Mouse (Mus musculus): ENCODE measurements around the gene Cdh1.
"Not testable (repeated sequence)": the region's sequence is repeated elsewhere in the genome, so short reads cannot be mapped to it uniquely, and the experiment has no call there.

Gene Cdh1

DNA sequence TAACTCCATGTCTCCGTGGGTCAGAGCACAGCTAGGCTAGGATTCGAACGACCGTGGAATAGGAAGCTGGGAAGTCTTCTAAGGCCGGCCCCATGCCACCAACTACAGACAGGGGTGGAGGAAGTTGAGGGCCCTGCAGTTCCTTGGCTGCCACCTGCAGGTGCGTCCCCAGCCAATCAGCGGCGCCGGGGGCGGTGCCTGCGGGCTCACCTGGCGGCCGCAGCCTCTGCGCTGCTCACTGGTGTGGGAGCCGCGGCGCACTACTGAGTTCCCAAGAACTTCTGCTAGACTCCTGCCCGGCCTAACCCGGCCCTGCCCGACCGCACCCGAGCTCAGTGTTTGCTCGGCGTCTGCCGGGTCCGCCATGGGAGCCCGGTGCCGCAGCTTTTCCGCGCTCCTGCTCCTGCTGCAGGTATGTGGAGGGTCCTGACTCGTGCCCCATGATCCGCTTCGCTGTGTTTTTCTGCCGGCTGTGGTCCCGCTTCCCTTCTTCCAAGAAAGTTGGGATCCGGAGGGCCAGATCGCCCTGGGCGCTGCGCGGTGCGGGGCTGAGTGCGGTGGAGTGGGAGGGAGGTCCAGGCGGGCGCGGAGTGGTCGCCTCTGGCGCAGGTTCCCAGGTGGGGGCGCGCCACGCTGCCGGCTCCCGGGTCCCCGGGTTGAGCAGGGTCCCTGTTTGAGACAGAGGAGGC lies at the start of gene Cdh1:
Gene Cdh1, plus strand, starts transcription at position 221 of the 689 bp plus-strand sequence.
- DNase-seq (ENCODE audit: low spot score): peak; percentile 56

DNA sequence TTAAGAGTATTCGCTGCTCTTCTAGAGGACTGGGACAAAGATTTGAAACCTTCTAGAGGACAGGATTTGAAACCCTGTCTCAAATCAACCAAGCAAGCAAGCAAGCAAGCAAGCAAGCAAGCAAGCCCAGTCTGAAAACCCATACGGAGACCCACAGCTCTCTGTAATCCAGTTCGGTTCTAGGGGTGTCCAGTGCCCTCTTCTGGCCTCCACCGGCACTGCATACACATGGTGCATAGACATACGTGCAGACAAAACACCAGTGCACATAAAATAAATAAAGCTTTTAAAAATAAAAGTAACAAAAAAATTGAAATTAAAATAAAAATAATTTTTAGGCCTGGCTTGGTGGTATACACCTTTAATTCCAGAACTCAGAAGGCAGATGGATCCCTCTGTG lies 49.1 kb upstream of the Cdh1 start:
- no peak for DNase-seq (ENCODE audit: low spot score)

DNA sequence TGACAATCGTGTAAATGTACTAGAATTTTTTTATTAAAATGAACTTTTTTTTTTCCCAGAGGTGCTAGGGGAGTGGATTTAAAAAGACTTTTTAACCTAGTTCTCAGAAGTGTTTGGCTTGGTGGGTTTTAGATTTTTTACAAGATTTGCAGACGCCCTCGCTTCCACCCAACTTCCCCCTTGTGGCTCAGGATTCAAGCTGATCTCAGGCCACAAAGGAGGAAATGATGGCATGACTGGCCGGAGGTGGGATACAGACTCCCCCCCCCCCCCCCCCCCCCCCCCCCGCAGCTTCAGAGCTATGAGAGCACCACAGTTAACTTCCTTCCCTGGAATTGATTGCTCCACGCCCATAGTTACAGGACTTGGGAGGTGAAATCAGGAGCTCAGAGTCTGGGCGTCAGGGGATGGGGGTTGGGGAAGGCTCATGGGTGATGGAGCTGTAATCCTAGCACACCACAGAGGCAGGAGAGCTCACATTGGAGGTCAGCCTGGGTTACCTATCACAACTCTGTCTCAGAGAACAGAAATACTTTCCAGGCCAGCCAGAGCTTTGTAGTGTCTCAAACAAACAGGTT lies 47.0 kb upstream of the Cdh1 start:
- DNase-seq (ENCODE audit: low spot score): no peak

DNA sequence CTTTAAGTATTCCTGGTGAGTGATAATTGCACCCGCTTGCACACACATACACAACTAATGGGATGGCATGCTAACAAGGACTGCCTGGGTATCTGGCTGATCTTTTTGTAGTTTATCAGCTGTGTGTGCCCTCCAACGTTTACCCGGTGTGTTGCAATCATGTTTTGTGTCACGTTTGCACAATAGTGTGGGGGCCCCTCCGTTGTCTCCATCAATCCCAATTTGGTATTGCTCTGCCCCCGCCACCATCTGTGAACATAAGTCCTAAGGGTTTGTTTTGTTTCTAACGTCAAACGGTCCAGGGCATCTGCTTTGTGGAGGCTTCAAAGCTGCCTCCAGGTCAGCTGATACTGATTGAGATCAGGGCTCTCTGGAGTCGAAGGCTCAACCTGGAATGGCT lies 43.3 kb upstream of the Cdh1 start:
- no peak for DNase-seq (ENCODE audit: low spot score)

DNA sequence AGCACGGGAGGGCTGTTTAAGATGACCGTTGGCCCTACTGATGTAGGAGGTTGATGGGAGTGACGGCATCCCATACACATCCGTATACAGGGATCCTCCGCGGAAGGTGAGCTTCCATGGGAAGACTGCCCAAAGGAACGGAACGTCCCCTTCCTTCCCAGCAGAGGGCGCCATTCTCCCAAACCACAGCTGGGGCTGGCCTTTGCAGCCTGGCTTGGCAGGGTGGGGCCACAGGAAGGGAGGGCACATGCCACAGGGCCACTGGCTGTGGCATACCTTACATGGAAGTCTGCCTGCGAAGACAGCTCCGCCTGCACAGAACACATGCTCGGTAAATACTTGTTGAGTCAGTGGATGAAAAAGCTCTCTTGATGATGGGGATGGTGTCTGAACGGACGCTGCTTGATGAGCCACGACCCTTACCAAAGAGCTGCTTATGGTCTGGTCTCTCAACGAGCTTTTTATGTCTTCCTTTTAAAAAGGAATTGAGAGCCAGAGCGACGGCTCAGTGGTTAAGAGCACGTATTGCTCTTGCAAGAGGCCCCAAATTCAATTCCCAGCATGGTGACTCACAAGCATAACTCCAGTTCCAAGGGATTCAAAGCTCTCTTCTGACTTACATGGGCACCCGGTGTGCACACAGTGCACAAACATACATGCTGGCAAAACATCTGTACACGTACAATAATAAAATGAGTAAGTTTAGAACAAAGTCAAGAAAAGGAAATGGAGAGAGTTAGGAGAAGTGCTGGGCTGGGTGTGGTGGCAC lies 41.9 kb upstream of the Cdh1 start:
- DNase-seq (ENCODE audit: low spot score): peak; percentile 83

DNA sequence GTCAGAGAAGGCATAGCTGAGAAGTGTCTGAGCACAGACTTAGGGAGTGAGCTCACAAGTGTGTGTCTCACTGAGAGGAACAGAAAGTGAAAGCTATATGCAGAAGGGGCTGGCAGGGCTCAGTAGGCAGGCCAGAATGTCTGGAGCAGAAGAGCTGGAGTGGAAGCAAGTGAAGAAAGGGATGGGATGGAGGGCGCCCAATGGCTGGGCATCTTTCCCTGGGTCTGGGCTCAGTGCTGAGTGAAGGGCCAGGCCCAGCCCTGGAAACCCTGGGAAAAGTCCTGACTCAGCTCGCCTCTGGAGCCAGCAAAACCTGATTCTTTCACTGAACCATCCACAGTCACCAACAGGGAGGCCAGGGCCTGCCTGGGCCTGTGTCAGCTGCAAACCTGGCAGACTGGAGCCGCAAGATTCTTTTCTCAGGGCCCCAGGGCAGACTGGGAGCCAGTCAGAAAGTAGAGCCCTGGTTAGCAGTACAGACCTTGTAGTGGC lies 39.4 kb upstream of the Cdh1 start:
- DNase-seq (ENCODE audit: low spot score): peak; percentile 14

DNA sequence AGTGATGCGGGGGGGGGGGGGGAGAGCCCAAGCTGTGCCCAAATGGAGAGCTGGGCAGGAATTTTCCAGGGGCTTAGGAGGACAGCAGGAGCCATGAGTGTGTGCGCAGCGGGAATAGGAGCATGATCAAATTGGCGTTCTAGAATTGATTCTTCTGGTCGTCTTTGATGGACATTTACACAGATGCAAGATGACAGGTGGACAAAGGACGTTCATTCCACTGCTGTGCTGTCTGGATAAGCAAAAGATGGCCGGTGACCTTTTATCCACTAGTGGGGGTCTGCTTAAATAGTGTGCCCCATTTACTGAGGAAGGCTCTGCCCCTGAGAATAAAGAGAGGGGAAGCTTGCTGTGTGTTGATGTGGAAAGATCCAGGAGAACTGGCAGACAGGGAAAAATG lies 34.1 kb upstream of the Cdh1 start:
- DNase-seq (ENCODE audit: low spot score): no peak

DNA sequence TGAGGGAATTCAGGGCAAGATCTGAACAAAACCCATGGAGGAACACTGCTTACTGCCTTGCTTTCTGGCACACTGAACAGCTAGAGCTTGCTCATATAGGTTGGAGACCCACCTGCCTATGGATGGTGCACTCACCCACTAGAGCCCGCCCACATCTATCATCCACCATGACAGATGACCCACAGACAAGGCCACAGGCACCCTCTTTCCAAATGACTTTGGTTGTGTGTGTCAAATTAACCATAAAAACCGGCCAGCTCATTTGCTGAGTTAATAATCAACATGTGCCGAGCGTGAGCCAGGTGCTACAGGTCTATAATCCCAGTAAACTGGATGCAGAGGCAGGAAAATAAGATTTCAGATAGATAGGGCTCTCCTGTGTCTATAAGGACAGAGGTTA lies 32.8 kb upstream of the Cdh1 start:
- DNase-seq (ENCODE audit: low spot score): no peak

DNA sequence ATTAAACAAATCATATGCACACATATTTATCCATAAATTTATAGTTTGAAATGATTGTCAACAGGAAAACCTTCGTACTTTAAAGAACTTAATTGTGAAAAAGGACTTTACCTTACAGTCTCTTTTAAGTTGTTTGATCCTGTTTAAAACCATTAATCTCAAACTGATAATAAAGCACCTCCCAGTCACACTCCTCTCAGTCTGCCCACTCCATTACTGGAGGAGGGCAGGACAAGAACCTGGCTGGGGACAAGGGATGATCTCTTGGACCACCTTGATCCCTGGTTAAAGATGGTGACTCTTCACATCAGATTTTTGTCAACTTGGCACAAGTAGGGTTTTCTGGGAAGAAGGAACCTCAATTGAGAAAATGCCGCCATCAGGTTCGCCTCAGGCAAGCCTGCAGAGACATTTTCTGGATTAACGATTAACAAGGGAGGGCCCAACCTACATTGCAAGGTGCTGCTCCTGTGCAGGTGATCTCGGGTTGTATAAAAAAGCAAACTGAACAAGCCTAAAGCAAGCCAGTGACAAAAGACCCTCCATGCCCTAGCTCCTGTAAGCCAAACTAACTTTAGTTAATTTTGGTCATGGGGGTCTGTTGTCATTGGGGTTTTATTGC lies 31.5 kb upstream of the Cdh1 start:
- DNase-seq (ENCODE audit: low spot score): no peak

DNA sequence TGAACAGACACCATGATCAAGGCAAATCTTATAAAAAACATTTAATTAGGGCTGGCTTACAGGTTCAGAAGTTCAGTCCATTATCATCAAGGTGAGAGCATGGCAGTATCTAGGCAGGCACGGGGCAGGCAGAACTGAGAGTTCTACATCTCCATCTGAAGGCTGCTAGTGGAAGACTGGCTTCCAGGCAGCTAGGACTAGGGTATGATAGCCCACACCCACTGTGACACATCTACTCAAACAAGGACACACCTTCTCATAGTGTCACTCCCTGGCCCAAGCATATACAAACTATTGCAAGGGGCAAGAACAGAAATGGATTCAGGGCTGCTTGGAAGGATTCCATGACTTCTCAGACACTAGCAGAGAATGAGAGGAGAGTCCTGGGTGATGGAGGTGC lies 31.0 kb upstream of the Cdh1 start:
- DNase-seq (ENCODE audit: low spot score): not testable (repeated sequence)

DNA sequence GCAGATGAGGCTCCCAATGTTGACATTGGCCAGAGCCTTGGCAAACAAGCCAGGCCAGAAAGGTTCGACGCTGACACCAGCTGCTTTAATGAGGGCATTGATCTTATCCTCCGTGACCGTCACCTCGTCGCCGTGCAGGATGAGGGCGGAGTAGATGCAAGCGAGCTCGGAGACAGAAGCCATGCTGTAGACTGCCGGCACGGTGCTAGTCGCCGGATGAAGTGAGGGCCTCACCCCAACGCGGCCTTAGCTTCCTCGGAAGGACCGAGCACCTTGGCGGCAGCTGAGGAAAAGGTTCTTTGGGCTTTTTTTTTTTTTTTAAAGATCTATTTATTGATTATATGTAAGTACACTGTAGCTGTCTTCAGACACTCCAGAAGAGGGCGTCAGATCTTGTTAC lies 30.0 kb upstream of the Cdh1 start, which contains the start of gene Gm10073:
Gene Gm10073, minus strand, starts transcription at position 294 of the 400 bp plus-strand sequence.
- DNase-seq (ENCODE audit: low spot score): not testable (repeated sequence)

DNA sequence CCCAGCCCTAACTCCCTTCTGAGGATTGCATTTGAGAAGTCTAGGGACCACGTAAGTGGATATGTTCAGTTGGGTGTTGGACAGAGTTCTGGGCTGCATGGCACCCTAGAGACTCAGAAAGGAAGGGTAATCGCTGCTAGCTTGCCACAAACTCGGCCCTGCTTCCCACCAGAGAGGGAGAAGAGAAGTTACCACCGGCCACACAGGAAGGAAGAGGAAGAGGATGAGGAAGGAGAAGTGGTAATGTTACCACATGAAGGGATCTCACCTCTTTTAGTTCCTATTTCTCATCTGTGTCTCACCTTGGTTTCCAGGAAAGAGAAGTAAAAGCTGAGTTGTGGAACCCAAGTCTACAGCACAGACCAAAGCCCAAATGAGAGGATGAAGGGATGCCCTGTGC lies 28.9 kb upstream of the Cdh1 start:
- DNase-seq (ENCODE audit: low spot score): no peak

DNA sequence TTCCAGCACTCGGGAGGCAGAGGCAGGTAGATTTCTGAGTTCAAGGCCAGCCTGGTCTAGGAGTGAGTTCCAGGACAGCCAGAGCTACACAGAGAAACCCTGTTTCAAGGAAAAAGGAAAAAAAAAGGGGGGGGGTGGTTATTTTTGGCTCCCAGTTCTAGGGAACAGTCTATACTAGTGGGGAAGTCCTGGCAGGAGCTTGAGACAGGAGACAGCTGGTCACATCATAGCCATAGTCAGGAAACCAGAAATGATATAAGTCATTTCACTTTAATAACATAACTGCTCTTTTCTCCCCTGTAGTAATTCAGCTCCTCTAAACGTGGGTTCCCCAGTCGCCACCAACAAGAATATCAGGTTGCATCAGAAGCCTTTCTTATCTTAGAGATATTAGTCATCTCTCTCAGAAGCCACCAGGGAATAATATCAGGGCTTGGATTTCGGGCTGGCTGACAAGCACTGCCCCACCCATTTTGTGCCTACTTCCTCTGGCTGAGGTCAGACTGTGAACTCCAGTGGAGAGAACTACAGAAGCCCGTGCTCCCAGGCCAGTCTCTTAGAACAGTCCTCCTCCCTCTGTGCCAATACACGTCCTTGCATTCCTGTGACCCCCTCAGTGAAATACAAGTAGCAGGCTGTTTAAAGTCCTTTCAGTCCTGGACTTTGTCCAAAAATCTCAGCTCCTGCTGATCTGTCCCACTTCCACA lies 26.1 kb upstream of the Cdh1 start:
- DNase-seq (ENCODE audit: low spot score): no peak

DNA sequence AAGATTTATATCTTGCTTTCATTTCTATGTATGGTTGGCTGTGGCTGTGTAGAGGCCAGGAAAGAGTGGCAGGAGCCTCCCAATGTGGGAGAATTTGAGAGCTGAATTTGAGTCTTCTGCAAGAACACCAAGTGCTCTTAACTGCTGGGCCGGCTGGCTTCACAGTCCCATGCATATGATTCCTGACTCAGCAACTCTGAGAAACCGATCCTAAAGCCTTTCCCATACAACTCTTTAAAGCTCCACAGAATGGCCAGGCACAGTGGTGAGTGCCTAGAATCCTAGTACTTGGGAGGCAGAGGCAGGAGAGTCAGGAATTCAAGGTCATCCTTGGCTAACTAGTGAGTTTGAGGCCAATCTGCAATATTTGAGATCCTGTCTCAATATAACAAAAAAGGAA lies 23.6 kb upstream of the Cdh1 start:
- DNase-seq (ENCODE audit: low spot score): no peak

DNA sequence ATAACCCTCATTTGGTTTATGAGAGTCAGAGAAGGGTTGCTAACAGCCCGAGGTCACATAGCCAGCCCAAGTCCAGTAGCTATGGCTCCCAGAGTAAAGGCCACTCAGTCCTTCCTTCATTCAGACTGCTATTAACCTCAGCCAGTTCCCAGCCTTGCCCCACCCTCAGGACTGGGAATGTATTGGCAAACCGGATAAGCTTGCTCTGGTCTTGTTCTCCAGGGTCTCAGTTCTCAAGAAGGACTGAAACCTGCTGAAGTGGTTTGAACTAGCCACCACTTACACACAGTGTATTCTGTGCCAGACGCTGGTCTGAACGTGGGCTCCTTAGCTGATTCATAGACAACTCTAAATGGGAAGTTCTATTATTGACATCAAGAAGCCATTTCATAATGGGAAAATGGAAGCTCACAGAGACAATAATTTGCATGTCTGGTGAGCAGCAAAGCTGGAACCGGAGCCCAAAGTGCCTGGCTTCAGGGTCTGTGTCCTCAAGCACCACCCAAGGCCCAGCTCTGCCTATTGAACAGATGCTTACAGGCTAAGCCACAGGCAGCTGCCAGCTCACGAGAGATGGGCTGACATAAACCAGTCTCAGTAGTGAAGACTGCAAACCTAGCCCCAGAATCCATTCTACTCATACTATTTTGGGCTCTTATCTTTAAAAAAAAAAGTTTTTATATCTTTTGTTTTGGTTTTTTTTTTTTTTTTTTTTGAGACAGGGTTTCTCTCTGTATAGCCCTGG lies 21.6 kb upstream of the Cdh1 start:
- no peak for DNase-seq (ENCODE audit: low spot score)

DNA sequence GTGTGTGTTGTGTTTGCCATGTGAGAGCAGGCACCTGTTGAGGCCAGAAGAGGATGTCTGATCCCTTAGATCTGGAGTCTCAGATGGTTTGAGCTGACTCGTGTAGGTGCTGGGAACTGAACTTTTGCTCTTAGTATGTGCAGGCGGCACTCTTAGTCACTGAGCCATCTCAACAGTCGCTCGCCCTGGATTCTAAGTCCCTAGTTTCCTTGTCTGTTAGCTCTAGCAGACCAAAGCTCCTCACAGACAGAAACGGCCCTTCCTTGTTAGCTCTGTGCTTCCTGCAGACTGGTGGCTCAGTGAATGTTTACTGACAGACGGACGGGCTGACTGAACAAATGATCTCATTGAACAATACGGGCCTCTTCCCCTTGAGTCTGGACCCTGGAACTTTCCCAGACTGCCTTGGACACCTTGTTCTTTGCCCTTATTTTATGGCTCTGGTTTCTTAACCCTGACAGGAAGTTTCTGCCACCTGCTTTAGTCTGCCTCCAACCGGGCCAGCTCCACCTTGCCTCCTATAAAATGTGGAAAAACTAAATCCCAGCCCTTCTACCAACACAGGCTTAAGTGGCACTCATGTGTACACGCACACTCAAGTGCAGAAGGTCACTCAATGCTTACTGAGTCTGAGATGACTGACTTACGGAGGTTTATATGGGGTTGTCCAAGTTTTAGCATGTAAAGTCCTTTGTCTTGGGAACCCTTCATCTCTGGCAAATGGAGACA lies 18.0 kb upstream of the Cdh1 start:
- no peak for DNase-seq (ENCODE audit: low spot score)

DNA sequence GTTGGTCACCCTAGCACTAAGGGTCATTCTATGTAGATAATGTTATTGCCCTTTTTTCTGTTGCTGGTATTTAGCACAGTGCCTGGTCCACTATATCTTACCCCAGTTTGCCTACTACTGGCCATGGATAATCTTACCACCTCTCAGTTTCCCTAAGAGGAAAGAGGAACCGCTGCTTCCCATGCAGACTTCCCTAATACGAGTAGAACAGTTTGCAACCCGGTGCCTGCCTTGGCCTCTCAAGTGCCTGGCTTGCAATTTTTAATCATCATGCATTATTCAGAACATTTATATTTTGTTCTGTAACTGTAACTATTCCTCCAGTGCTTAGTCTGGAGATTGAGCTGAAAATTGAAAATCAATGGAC lies 17.5 kb upstream of the Cdh1 start:
- DNase-seq (ENCODE audit: low spot score): no peak

DNA sequence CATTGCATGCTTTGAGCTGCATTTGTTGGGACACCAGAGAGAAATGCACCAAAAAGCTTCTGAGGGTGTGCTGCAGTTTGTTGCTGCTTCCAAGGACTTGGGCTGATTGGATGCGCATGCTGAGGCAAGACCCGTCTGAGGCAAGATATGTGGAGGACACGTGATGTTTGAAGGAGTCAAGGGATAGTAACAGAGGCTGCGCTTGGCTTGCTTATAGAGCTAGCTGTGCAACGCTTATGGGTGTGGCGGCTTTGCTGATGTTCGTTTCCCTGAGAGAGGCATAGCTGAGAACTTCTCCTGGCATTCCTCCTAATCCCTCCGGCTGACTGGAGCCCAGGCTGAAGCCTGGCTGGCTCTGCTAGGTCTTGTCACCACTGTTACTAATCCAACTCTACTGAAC lies 16.3 kb upstream of the Cdh1 start:
- no peak for DNase-seq (ENCODE audit: low spot score)

DNA sequence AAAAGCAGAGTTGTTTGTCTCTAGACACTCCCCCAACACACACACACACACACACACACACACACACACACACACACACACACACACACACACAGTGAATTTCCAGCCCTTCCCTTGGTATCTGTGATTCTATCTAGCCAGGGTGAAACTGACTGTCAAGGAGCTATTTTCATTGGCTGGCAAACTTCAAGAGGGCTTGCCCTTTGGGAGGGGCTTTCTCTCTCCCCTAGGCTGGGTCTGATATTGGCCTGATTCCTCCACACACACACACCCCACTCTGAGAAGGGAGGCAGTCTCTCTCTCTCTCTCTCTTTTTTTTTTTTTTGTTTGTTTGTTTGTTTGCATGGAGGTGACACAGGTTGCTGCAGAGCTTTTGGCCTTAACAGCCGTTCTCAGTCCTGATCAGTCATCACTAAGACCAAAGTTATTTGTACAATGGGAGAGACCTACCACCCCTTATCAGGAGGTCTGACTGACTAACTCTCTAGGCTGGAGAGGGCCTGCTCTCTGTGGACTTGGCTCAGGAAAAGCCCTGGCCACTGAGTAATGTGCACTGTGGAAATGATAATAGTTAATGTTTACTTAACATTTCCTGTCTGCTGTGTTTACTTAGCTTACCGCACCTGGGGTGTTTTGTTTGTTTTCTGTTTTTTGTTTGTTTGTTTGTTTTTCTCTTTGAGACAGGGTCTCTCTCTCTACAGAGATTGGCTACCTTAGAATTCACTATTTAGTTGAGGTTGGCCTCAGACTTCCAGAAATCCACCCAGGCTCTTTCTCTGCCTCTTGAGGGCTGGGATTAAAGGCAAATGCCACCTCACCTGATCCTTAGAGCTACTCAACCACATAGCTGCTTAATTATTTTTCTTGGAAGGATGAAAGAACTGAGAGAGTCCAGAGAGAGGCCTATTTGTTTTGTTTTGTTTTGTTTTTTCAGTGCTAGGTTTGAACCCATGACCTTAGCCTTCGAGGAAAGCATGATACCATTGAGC lies 14.4 kb upstream of the Cdh1 start:
- DNase-seq (ENCODE audit: low spot score): no peak
